ENCODE assay signal across 20 mouse cellular contexts in genomic region chr1:156764584-156764983, GRCm38 (mm10). TPM values are rescaled to one million over a fixed set of nuclear protein-coding genes. Genes with fewer than 3 reads are reported as not detected.
DNase-seq lines count a peak whose midpoint lies in the region; ATAC-seq and TF ChIP-seq lines count a peak whose summit lies in the region.
"Had no signal": no experiment of that assay in that cellular context is flagged by ENCODE, and none has a peak within 500 bp of the region (broad histone marks: within the 10 kb centered on the region; RNA-seq: fewer than 3 reads in every experiment).

No protein-coding gene starts in this region.

- H3K9me3 ChIP-seq in lung, postnatal 0 days (ENCODE audit: low read length): no peaks in the 10 kb centered on the region
- no peaks in the 10 kb centered on the region for H3K9me3 ChIP-seq in MEL (replicated peaks; ENCODE audit: insufficient read depth, low read length)
- H3K9me3 ChIP-seq in hindbrain, embryonic 10.5 days: peaks cover 30% of the 10 kb centered on the region
- H3K9me3 ChIP-seq: liver, embryonic 15.5 days; stomach, embryonic 15.5 days had no signal

- H3K79me2 ChIP-seq in MEL (ENCODE audit: control insufficient read depth, insufficient read depth, low read length, poor library complexity): no peaks in the 10 kb centered on the region

- 79% methylated on average over 6 of the region's 6 CpGs for WGBS in kidney, adult 2 months
- WGBS in lung, postnatal 0 days: 75% methylated on average over 6 of the region's 6 CpGs
- WGBS in lung, adult 2 months: 70% methylated on average over 6 of the region's 6 CpGs
- 75% methylated on average over 6 of the region's 6 CpGs for WGBS in hindbrain, embryonic 10.5 days

- H3K9ac ChIP-seq in lung, postnatal 0 days (replicated peaks; ENCODE audit: low read depth): no peak overlapping the region
- H3K9ac ChIP-seq in MEL (ENCODE audit: control insufficient read depth, low read depth, low read length, poor library complexity, severe bottlenecking): no peak overlapping the region
- H3K9ac ChIP-seq: hindbrain, embryonic 14.5 days; liver, embryonic 15.5 days; midbrain, embryonic 12.5 days; stomach, embryonic 15.5 days had no signal

- no peak for TF ChIP-seq POLR2A in kidney, adult 2 months (IDR thresholded peaks at IDR 0.05; ENCODE audit: low read depth, low read length)
- no peak for TF ChIP-seq POLR2A in lung, adult 2 months (IDR thresholded peaks at IDR 0.05; ENCODE audit: borderline replicate concordance, extremely low read depth, low read depth, low read length)
- no peak for TF ChIP-seq POLR2A in MEL (IDR thresholded peaks at IDR 0.05; ENCODE audit: control insufficient read depth in 1 of 2, insufficient read depth in 1 of 2, low read depth in 1 of 2, low read length in 2 of 2, poor library complexity in 1 of 2)

- no peaks in the 10 kb centered on the region for H3K4me1 ChIP-seq in kidney, adult 2 months (ENCODE audit: control insufficient read depth, insufficient read depth, low read length)
- no peaks in the 10 kb centered on the region for H3K4me1 ChIP-seq in lung, postnatal 0 days (ENCODE audit: insufficient read depth, low read depth, low read length)
- H3K4me1 ChIP-seq in lung, adult 2 months (ENCODE audit: control insufficient read depth, insufficient read depth, low read length): no peaks in the 10 kb centered on the region
- H3K4me1 ChIP-seq in MEL (ENCODE audit: control insufficient read depth in 1 of 2, insufficient read depth in 2 of 2, low read length in 2 of 2): no peaks in the 10 kb centered on the region
- peaks cover 28% of the 10 kb centered on the region for H3K4me1 ChIP-seq in hindbrain, embryonic 10.5 days (replicated peaks)
- H3K4me1 ChIP-seq: liver, embryonic 15.5 days; stomach, embryonic 15.5 days had no signal

- 0 out of 2 replicates have a peak, but pooled peaks have one; percentile 8 for TF ChIP-seq CTCF in kidney, adult 2 months (conservative IDR thresholded peaks at IDR 0.05; ENCODE audit: insufficient read depth, insufficient read length, low read depth, low read length)
- peak; percentile 28 for TF ChIP-seq CTCF in lung, postnatal 0 days (IDR thresholded peaks at IDR 0.05)
- TF ChIP-seq CTCF in lung, adult 2 months (IDR thresholded peaks at IDR 0.05; ENCODE audit: insufficient read depth, low read length): no peak
- TF ChIP-seq CTCF in MEL (IDR thresholded peaks at IDR 0.05 in 2 of 3, conservative IDR thresholded peaks at IDR 0.05 in 1 of 3; ENCODE audit: control insufficient read depth in 1 of 3, insufficient read depth in 1 of 3, low read depth in 2 of 3, low read length in 3 of 3, poor library complexity in 1 of 3, severe bottlenecking in 1 of 3): peak; percentile 50 to 51 (median 50)

- no peak for ATAC-seq in lung, postnatal 0 days
- ATAC-seq: forebrain, embryonic 16.5 days had no signal

- no peak for DNase-seq in kidney, adult 2 months
- no peak for DNase-seq in kidney, adult 11 months
- no peak for DNase-seq in lung, postnatal 0 days (ENCODE audit: low spot score)
- no peak for DNase-seq in lung, adult 2 months
- no peak for DNase-seq in MEL (ENCODE audit: low read depth, low spot score)
- peak; percentile 31 for DNase-seq in induced T-regulatory cell, adult 2 months (ENCODE audit: low read depth)
- DNase-seq in hindbrain, embryonic 10.5 days (ENCODE audit: low spot score): no peak
- DNase-seq: adrenal gland, postnatal 25 days; cerebellum, adult 2 months; gastrocnemius, postnatal 10 days; heart, postnatal 10 days; kidney, adult 8-10 months; kidney, postnatal 4 days; lung, postnatal 4 days; thymus, postnatal 14 days had no signal

- H3K27ac ChIP-seq in kidney, adult 2 months (ENCODE audit: insufficient read depth, low read depth, low read length): no peak overlapping the region
- no peak overlapping the region for H3K27ac ChIP-seq in lung, postnatal 0 days (ENCODE audit: low read length)
- no peak overlapping the region for H3K27ac ChIP-seq in MEL (ENCODE audit: control insufficient read depth, low read depth, low read length)
- H3K27ac ChIP-seq in hindbrain, embryonic 10.5 days: no peak overlapping the region
- H3K27ac ChIP-seq: hindbrain, embryonic 14.5 days; liver, embryonic 15.5 days; midbrain, embryonic 12.5 days; stomach, embryonic 15.5 days had no signal

- no peaks in the 10 kb centered on the region for H3K27me3 ChIP-seq in kidney, adult 2 months (replicated peaks; ENCODE audit: control insufficient read depth, insufficient read depth, low read length)
- H3K27me3 ChIP-seq in lung, postnatal 0 days (replicated peaks; ENCODE audit: insufficient read depth, low read length): no peaks in the 10 kb centered on the region
- H3K27me3 ChIP-seq in MEL (ENCODE audit: control insufficient read depth in 1 of 2, insufficient read depth in 2 of 2, low read length in 2 of 2): no peaks in the 10 kb centered on the region; a peak in 1 of 4 replicates
- no peaks in the 10 kb centered on the region for H3K27me3 ChIP-seq in hindbrain, embryonic 10.5 days (ENCODE audit: insufficient read depth, poor library complexity, severe bottlenecking)
- H3K27me3 ChIP-seq: liver, embryonic 15.5 days; stomach, embryonic 15.5 days had no signal

- no peak for TF ChIP-seq EP300 in lung, postnatal 0 days (IDR thresholded peaks at IDR 0.05)
- no peak for TF ChIP-seq EP300 in MEL (IDR thresholded peaks at IDR 0.05; ENCODE audit: low read depth in 1 of 2, low read length in 2 of 2)

- peak; percentile 30 for TF ChIP-seq RAD21 in MEL (IDR thresholded peaks at IDR 0.05; ENCODE audit: low read depth, low read length)

- H3K4me2 ChIP-seq in lung, postnatal 0 days (replicated peaks; ENCODE audit: low read depth, low read length): no peak overlapping the region
- H3K4me2 ChIP-seq: hindbrain, embryonic 14.5 days; liver, embryonic 15.5 days; midbrain, embryonic 12.5 days; stomach, embryonic 15.5 days had no signal

- no peaks in the 10 kb centered on the region for H3K36me3 ChIP-seq in kidney, adult 2 months (ENCODE audit: control insufficient read depth, insufficient read depth, low read length)
- H3K36me3 ChIP-seq in lung, postnatal 0 days (ENCODE audit: insufficient read depth, low read length): no peaks in the 10 kb centered on the region
- no peaks in the 10 kb centered on the region for H3K36me3 ChIP-seq in MEL (ENCODE audit: control insufficient read depth in 1 of 2, insufficient read depth in 2 of 2, low read length in 2 of 2)
- H3K36me3 ChIP-seq in hindbrain, embryonic 10.5 days: 0 out of 2 replicates have a peak, but pooled peaks cover 3% of the 10 kb centered on the region
- H3K36me3 ChIP-seq: liver, embryonic 15.5 days; midbrain, embryonic 12.5 days; stomach, embryonic 15.5 days had no signal

- H3K4me3 ChIP-seq in kidney, adult 2 months (ENCODE audit: insufficient read depth, low read depth, low read length): no peak overlapping the region
- H3K4me3 ChIP-seq in lung, postnatal 0 days (ENCODE audit: low read depth, low read length): no peak overlapping the region
- H3K4me3 ChIP-seq in lung, adult 2 months (replicated peaks; ENCODE audit: extremely low read depth, low read depth, low read length): no peak overlapping the region
- H3K4me3 ChIP-seq in MEL (ENCODE audit: control insufficient read depth in 1 of 2, insufficient read depth in 1 of 2, low read depth in 2 of 2, low read length in 2 of 2): no peak overlapping the region
- no peak overlapping the region for H3K4me3 ChIP-seq in hindbrain, embryonic 10.5 days
- H3K4me3 ChIP-seq: liver, embryonic 15.5 days; midbrain, embryonic 12.5 days; stomach, embryonic 15.5 days had no signal

TF ChIP-seq in MEL, 35 proteins besides CTCF, POLR2A, EP300 and RAD21:
- no peak for TF ChIP-seq TAL1 (IDR thresholded peaks at IDR 0.05; ENCODE audit: low read length)
- peak; percentile 33; the same call in 1 of the 2 replicates for TF ChIP-seq ZC3H11A (IDR thresholded peaks at IDR 0.05; ENCODE audit: low read depth, low read length)
- peak; percentile 49 for TF ChIP-seq SMC3 (IDR thresholded peaks at IDR 0.05; ENCODE audit: low read depth, low read length)
- TF ChIP-seq JUND (IDR thresholded peaks at IDR 0.05; ENCODE audit: low read depth, low read length): no peak

RNA-seq across cellular contexts. Expression of gene Fam20b, which starts 45.7 kb away (rescaled TPM):
- 42.2 and 43.6 TPM in 2 replicates for polyA plus RNA-seq in kidney, adult 2 months (2012; rRNA removed)
- 15.3 and 16.4 TPM in 2 replicates for polyA plus RNA-seq in lung, postnatal 0 days (2015; fragmentation: Nextera tagmentation; extraction: Ambion mirVana)
- polyA plus RNA-seq in lung, adult 2 months (2012; rRNA removed): 16.3 and 25.9 TPM in 2 replicates
- total RNA-seq in MEL (2012; rRNA removed): 19.4 and 19.6 TPM in 2 replicates
- 10 to 100 TPM in 1 of 2 experiments, not detected in 1; 22.0 TPM for polyA plus RNA-seq in MEL (2012; ENCODE audit: insufficient read depth in 1 of 2, insufficient read length in 2 of 2, low read depth in 1 of 2, low replicate concordance in 2 of 2, missing spikeins in 1 of 2)
- polyA plus RNA-seq in hindbrain, embryonic 10.5 days (2016; fragmentation: Nextera tagmentation; extraction: Ambion mirVana): 19.4 and 19.9 TPM in 2 replicates
